Mouse (Mus musculus) stomach, embryonic 14.5 days (tissue): Measurements from ENCODE around the gene Esr2. TPM values are rescaled to one million over a fixed set of nuclear protein-coding genes. Genes with fewer than 3 reads are reported as not detected.
"Not testable (repeated sequence)": the region's sequence is repeated elsewhere in the genome, so short reads cannot be mapped to it uniquely, and the experiment has no call there.

ENCODE experiments used
- ATAC-seq: fragments of 200-750 bp; cut with Nextera tagmentation; 2 replicates; pipeline ENCODE4 v1.8.0; 2017; ENCODE audit warnings: low read depth, moderate TSS enrichment; ENCODE audit not compliant: insufficient number of reproducible peaks, insufficient read depth, low FRiP score
- H3K27ac ChIP-seq: fragments of 300-500 bp; sonication (generic); 2 replicates; pipeline ENCODE4 v1.5.1; 2014; ENCODE audit warnings: mild to moderate bottlenecking, low read length, moderate library complexity, mixed read lengths
- H3K27me3 ChIP-seq: fragments of 300-500 bp; sonication (generic); 2 replicates; pipeline ENCODE4 v1.6.1; 2014; ENCODE audit warnings: low read length, control low read depth, mixed read lengths; ENCODE audit not compliant: control insufficient read depth, insufficient read depth
- H3K36me3 ChIP-seq: fragments of 300-500 bp; sonication (generic); 2 replicates; pipeline ENCODE4 v1.6.1; 2014; ENCODE audit warnings: mild to moderate bottlenecking, control low read depth, low read length, moderate library complexity, mixed read lengths; ENCODE audit not compliant: control insufficient read depth, insufficient read depth
- H3K4me1 ChIP-seq: fragments of 300-500 bp; sonication (generic); 2 replicates; pipeline ENCODE4 v1.6.1; 2014; ENCODE audit warnings: low read length, control low read depth, mixed read lengths; ENCODE audit not compliant: control insufficient read depth, insufficient read depth
- H3K4me2 ChIP-seq: fragments of 300-500 bp; sonication (generic); replicated peaks from 2 replicates; pipeline ENCODE4 v1.6.1; 2014; ENCODE audit warnings: low read depth, low read length, control low read depth
- H3K4me3 ChIP-seq: fragments of 300-500 bp; sonication (generic); 2 replicates; pipeline ENCODE4 v1.5.1; 2014; ENCODE audit warnings: low read depth, low read length, control low read depth
- H3K9ac ChIP-seq: fragments of 300-500 bp; sonication (generic); replicated peaks from 2 replicates; pipeline ENCODE4 v1.6.1; 2014; ENCODE audit warnings: low read depth, mild to moderate bottlenecking, control low read depth, low read length, moderate library complexity, mixed read lengths
- H3K9me3 ChIP-seq: fragments of 300-500 bp; sonication (generic); 2 replicates; pipeline ENCODE4 v1.6.1; 2016; ENCODE audit warnings: low read depth, low read length, control low read depth; ENCODE audit not compliant: control insufficient read depth
- WGBS: fragments of 180-500 bp; shearing (Covaris S2); extraction: QIAGEN DNeasy Blood & Tissue Kit; methylation state at CpG from one replicate; pipeline ENCODE4 v1.1.7; 2014; 5-methylcytosine and 5-hydroxymethylcytosine counted together
- polyA plus RNA-seq: library from polyadenylated mRNA; unstranded; fragments of >200 nt; fragmentation: Nextera tagmentation; extraction: Ambion mirVana; gene quantifications from 2 replicates; pipeline ENCODE4 v1.2.1, GENCODE M21; 2014

Esr2 gene
- 0.19 TPM in 1 of 2 replicates, not detected in the other for polyA plus RNA-seq

GRCm38 (mm10) chr12:76177000-76177863, at the start of gene Esr2:
TSS of gene Esr2 (minus strand) at chr12:76177259.
- no peaks in the 10 kb centered on the region for H3K4me1 ChIP-seq
- H3K9me3 ChIP-seq: no peaks in the 10 kb centered on the region
- H3K27me3 ChIP-seq: no peaks in the 10 kb centered on the region
- H3K4me2 ChIP-seq: peak within 1 kb of the TSS; percentile 98
- peak within 1 kb of the TSS; percentile 39 for H3K4me3 ChIP-seq
- ATAC-seq: no peak
- peak within 1 kb of the TSS; percentile 28 for H3K9ac ChIP-seq
- no peak within 1 kb of the TSS for H3K27ac ChIP-seq
- no peaks in the 10 kb centered on the region for H3K36me3 ChIP-seq
- WGBS: under 1% methylated on average over 39 of the region's 39 CpGs

DNA sequence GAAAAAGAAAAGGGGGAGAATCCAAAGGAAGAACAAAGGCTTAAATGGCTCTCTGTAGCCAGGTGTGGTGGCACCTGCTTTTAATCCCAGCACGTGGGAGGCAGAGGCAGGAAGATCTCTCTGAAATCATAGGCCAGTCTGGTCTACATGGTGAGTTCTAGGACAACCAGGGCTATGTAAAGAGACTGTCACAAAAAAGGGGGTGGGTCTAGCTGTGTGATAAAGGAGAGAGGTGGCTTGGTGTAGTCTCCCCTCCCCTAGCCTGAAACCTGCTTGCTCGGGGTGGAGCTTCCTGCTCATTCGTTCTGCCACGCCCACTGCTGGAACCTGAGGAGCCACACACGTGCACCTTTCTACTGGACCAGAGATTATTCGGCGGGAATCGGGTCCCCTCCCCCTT, 45.0 kb upstream of the Esr2 start:
- H3K4me1 ChIP-seq, H3K27me3 ChIP-seq, H3K4me3 ChIP-seq, ATAC-seq, H3K27ac ChIP-seq, H3K9me3 ChIP-seq, H3K4me2 ChIP-seq, H3K36me3 ChIP-seq, H3K9ac ChIP-seq: not testable (repeated sequence)
- WGBS: 59% methylated on average over 2 of the region's 8 CpGs

GRCm38 (mm10) chr12:76216716-76217115, 39.7 kb upstream of the Esr2 start:
- H3K9me3 ChIP-seq: no peaks in the 10 kb centered on the region
- 75% methylated on average over 11 of the region's 11 CpGs for WGBS
- no peak for ATAC-seq
- no peaks in the 10 kb centered on the region for H3K4me1 ChIP-seq
- no peak overlapping the region for H3K27ac ChIP-seq
- no peaks in the 10 kb centered on the region for H3K36me3 ChIP-seq
- no peak overlapping the region for H3K9ac ChIP-seq
- no peaks in the 10 kb centered on the region for H3K27me3 ChIP-seq
- no peak overlapping the region for H3K4me3 ChIP-seq
- no peak overlapping the region for H3K4me2 ChIP-seq

GRCm38 (mm10) chr12:76215121-76215520, 38.1 kb upstream of the Esr2 start:
- ATAC-seq: no peak
- H3K4me1 ChIP-seq: no peaks in the 10 kb centered on the region
- WGBS: 25% methylated on average over 5 of the region's 5 CpGs

DNA sequence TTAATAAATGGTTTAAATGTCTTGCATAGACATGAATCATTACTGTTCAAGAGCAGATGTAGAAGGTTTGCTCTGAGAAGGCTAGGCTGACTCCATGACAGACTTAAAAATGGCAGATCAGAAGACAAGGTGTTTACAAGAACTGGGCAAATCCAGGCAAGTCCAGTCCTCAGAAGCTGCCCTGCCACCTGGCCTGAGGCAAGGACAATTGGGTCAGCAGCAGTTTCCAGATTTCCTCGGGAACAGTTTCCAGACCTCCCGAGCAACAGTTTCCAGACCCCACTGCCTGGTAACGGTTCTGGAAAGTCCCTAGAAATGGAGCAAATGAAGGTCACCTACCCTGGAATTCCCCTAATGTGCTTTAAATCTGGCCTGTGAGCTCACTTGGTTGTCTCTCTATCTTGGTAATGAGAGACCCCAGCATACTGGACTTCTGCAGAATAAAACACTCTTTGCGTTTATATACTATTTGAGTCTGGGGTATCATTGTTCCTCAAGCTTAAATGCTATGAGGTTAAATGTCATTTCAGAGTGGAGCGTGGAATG, 32.4 kb upstream of the Esr2 start:
- WGBS: 90% methylated on average over 5 of the region's 5 CpGs
- no peak overlapping the region for H3K27ac ChIP-seq
- H3K4me3 ChIP-seq: no peak overlapping the region
- H3K36me3 ChIP-seq: no peaks in the 10 kb centered on the region
- no peaks in the 10 kb centered on the region for H3K9me3 ChIP-seq
- H3K4me1 ChIP-seq: no peaks in the 10 kb centered on the region
- no peaks in the 10 kb centered on the region for H3K27me3 ChIP-seq
- ATAC-seq: no peak
- H3K4me2 ChIP-seq: no peak overlapping the region
- H3K9ac ChIP-seq: no peak overlapping the region

More at GRCm38 (mm10) chr12:76215121-76215520, 38.1 kb upstream of the Esr2 start:
- no peak overlapping the region for H3K27ac ChIP-seq
- no peaks in the 10 kb centered on the region for H3K9me3 ChIP-seq
- H3K4me2 ChIP-seq: no peak overlapping the region
- H3K9ac ChIP-seq: no peak overlapping the region
- H3K4me3 ChIP-seq: no peak overlapping the region
- no peaks in the 10 kb centered on the region for H3K36me3 ChIP-seq
- no peaks in the 10 kb centered on the region for H3K27me3 ChIP-seq

- WGBS: 74% methylated on average over 4 of the region's 4 CpGs
- H3K27ac ChIP-seq: no peak overlapping the region
These were observed 23.3 kb upstream of the Esr2 start for GRCm38 (mm10) chr12:76200326-76200725.

GRCm38 (mm10) chr12:76197071-76197470, 20.0 kb upstream of the Esr2 start:
- H3K27me3 ChIP-seq: no peaks in the 10 kb centered on the region
- H3K9ac ChIP-seq: no peak overlapping the region
- H3K4me2 ChIP-seq: peak overlapping the region; percentile 83
- no peaks in the 10 kb centered on the region for H3K4me1 ChIP-seq
- 43% methylated on average over 8 of the region's 8 CpGs for whole genome bisulfite sequencing
- ATAC-seq: no peak
- H3K27ac ChIP-seq: no peak overlapping the region
- no peaks in the 10 kb centered on the region for H3K36me3 ChIP-seq
- no peaks in the 10 kb centered on the region for H3K9me3 ChIP-seq
- no peak overlapping the region for H3K4me3 ChIP-seq

More at GRCm38 (mm10) chr12:76200326-76200725, 23.3 kb upstream of the Esr2 start:
- no peaks in the 10 kb centered on the region for H3K36me3 ChIP-seq
- H3K4me1 ChIP-seq: no peaks in the 10 kb centered on the region
- H3K9me3 ChIP-seq: no peaks in the 10 kb centered on the region
- H3K27me3 ChIP-seq: no peaks in the 10 kb centered on the region
- no peak overlapping the region for H3K4me3 ChIP-seq
- H3K4me2 ChIP-seq: no peak overlapping the region
- no peak overlapping the region for H3K9ac ChIP-seq
- ATAC-seq: no peak

DNA sequence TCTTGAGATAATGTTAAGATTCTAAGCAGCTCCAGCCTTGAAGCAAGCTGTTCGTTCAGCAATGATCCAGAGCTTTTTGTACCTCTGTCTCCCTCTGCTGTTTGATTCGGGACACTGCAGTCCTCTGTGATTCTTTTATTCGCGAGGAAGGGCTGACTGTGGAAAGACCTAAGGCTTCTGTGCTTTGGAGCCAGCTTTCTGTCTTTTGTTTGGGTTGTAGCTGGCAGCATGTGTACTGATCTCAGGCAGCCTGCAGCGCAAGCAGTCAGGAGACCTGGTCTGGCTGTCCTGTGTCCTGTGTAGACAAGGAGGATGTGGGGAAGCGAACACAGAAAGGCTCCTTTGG, 19.6 kb upstream of the Esr2 start:
- ATAC-seq: peak; percentile 67; the same call in 1 of the 2 replicates
- Histone ChIP-seq H3K27ac (no peak overlapping the region), H3K4me1 (no peaks in the 10 kb centered on the region), H3K9ac (no peak overlapping the region), H3K4me3 (peak overlapping the region; percentile 28; the same call in 1 of the 2 replicates), H3K36me3 (no peaks in the 10 kb centered on the region), H3K4me2 (peak overlapping the region; percentile 83), H3K9me3 (no peaks in the 10 kb centered on the region), H3K27me3 (no peaks in the 10 kb centered on the region)
- WGBS: 8% methylated on average over 6 of the region's 6 CpGs
